Mouse (Mus musculus): ENCODE data around the gene Atpif1.
"Not testable (repeated sequence)": the region's sequence is repeated elsewhere in the genome, so short reads cannot be mapped to it uniquely, and the experiment has no call there.

Atpif1 gene

DNA sequence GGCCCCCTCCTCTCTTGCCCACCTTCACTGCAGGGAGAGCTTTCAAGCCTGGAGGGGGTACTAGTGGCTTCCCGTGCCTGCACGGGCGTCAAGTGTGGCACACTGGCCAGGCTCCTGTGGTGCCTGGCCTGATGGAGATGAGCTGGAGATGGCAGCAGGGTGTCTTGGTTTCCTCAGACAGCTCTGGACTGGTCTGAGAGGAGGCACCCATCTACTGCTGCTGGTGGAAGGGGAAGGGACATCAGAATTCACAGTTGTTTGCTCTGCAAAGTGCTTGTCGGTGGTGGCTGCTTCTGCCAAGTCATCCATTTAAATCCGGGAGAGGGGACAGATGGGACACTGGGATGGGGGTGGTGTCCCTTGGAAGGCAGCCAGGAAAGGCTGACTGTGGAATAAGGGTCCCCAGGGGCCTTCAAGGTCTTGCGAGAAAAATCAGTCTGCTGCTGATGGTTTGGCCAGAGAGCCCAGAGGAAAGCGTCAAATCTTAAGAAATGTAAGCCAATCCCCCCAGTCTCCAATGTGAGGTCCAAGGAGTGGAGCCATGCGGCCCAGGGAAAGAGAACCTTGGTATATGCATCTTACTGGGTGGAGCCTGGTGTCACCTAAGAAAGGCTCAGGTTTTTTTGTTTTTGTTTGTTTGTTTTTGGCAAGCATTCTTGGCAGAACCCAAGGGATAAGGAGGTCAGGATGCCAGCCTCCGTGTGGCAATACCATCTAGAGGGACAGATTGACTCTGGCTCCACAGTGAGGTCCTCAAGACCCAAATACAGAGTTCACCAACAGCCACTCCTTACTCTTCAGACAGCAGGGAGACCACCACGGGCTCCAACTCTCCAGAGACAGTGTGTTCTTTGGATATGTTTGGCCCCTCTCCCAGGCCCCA lies 41.0 kb downstream of the Atpif1 start:
- no peak for DNase-seq (ENCODE audit: low read depth, low spot score)

DNA sequence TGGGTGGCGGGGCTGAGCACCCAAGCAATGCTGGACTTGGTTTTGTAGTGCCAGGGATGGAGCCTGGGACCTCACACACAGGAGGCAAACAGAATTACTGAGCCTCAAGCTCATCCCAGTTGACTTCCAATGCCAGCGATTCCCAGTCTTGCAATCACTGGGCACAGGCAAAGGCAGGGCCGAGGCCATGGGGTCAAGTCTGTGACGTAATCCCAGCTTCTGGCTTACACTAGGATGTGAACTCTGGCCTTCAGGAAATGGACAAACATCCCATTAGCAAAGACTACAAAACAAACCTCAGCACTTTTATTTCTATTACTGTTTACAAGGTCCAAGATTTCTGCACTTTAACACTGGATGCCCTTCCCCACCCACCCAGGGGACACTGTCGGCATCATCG lies 41.7 kb downstream of the Atpif1 start:
- no peak for DNase-seq (ENCODE audit: low read depth, low spot score)

DNA sequence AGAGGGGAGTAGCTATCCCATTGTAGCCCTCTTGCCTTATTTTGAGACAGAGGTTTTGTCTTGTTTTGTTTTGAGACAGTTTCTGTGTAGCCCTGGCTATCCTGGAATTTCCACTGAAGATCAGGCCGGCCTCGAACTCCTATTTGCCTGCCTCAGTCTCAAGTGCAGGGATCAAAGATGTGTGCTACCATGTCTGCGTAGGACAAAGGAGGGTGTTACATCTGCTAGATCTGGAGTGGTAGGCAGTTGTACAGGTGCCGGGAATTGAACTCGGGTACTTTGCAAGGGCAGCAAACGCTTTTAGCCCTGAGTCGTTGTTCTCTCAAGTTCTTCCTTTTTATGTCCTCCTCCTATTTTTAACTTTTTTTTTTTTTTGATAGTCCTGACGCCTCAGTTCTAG lies 42.4 kb downstream of the Atpif1 start:
- DNase-seq (ENCODE audit: low read depth, low spot score): no peak

DNA sequence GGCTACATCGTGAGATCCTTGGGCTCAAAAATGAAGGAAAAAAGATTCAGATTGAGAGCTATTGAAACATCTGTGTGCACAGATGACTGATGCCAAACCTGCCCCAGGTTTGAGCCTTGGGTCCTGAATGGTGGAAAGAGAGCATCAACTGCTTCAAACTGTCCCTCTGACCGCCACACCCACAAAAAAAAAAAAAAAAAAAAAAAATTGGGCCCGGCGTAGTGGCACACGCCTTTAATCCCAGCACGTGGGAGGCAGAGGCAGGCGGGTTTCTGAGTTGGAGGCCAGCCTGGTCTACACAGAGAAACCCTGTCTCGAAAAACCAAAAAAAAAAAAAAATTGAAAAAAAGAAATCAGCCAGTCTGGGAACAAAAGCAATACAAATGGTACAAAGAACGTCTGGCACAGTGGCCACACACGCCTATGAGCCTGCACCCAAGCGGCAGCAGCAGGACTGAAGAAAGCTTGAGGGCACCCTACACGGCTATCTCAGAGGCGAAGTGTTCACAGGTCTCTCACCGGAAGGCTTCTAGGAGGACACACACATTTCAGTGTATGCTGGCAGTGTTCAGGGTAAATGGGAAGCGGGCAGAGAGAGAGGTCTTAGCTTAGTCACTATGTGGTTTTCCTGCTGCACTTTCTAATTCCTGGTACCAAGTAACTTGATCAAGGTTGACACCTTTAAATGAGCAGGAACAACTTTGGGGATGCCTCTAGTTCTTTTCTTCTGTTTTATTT lies 43.0 kb downstream of the Atpif1 start:
- no peak for DNase-seq (ENCODE audit: low read depth, low spot score)

DNA sequence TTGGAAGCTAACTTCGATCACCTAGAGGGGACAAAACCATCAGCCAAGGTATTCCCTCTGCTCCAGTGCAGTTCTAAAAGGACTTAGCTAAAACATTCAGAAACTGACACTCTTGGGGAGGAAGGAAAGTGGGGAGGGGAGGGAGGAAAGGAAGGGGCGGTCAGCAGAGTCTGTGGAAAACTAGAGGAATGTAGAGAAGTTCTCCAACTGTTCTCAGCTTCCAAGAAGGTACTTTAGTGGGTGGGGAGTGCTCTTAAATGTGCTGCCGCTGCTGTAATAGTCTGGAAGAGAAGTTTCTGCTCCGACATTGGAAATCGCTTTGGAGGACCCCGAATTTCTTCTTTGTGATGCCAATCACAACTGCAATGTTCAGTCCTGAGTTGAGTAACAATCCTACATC lies 44.5 kb downstream of the Atpif1 start:
- DNase-seq (ENCODE audit: low read depth, low spot score): no peak

DNA sequence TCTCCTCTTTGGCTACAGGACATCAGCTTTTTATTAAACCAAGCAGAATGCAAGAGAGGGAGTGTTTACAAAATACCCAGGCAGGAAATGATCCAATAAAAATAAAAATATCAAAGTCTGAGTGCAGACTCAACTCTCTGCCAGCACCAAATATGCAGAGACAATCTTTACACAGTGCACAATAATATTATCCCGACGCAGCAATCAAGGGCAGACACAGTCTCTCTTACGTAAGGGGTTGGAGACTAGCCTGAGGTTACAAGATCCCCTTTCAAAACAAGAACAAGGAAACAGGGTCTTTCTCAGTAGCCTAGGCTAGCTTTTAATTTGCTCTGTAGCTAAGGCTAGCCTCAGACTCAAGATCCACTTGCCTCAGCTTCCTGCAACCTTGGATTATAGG lies 44.9 kb downstream of the Atpif1 start:
- DNase-seq (ENCODE audit: low read depth, low spot score): no peak

DNA sequence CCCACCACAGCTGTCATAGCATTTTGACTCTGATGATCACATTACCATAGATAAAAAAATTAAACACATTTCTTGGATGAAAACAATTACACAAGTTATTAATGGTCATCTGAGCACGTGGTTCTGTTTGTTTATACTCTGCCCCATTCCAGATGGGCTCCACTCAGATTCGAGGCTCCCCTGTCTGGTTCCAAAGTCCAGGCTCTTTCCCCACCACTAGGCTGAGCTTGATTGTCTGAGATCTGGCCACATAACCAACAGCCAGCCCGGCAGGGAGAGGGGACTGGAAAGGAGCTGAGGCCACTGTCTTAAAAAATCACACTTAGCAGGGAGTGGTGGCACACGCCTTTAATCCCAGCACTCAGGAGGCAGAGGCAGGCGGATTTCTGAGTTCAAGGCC lies 48.6 kb downstream of the Atpif1 start:
- no peak for DNase-seq (ENCODE audit: low read depth, low spot score)

DNA sequence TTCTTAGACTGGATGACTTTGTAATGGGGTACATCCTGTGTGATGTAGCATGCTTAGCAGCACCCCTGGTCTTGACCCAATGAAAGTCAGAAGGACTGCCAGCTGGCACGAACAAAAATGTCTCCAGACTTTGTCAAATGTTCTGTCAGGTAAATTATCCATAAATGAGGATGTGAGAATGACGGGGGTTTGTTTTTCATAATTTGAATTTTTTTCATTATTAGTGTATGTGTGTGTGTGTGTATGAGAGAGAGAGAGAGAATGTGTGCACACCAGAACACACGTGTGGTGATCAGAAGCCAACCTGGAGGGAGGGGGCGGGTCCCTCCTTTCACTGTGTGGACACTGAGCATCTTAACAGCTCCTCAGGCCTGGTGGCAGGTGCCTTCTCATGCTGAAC lies 49.2 kb downstream of the Atpif1 start:
- DNase-seq (ENCODE audit: low read depth, low spot score): no peak

DNA sequence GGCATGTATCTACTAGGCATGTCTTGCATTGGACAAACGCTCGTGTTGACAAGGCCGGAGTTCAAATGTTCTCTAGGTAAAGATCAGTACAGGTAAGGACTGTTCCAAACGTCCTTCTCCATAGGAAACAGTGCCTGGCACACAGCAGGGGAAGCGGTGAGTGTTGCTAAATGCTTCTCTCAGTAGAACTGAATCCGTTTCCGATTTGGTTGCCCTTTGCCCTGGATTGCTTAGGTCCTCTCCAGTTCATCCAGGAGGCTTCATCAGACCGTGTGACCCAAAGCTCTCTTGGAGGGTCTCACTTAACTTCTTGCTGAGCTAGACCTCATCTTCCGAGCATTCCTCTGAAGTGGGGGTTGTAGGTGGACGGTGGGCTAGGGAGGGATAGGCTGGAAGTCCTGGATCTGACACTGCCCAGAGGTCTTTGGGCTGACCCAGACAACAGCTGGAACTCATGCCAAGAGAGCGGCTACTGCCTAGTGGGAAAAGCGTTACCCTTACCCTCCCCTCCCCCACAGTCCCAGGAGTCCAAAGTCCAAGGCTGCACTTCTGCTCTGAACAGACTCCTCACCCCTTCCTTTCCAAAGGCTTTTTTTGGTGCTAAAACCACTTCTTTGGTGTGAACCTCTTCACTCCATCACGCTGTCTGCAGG lies 50.4 kb downstream of the Atpif1 start:
- no peak for DNase-seq (ENCODE audit: low read depth, low spot score)

DNA sequence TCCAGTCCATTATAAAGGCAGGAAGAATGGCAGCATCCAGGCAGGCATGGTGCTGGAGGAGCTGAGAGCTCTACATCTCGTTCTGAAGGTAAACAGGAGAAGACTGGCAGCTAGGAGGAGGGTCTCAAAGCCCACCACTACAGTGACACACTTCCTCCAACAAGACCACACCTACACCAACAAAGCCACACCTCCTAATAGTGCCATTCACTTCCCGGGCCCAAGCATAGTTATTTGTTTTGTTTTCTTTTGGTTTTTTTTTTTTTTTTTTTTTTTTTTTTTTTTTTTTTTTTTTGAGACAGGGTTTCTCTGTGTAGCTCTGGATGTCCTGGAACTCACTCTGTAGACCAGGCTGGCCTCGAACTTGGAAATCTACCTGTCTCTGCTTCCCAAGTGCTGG lies 51.4 kb downstream of the Atpif1 start:
- DNase-seq (ENCODE audit: low read depth, low spot score): not testable (repeated sequence)

Measured in ES-CJ7 (cell line).